Mouse (Mus musculus): Measurements from ENCODE around the gene Rara. TPM values are rescaled to one million over a fixed set of nuclear protein-coding genes. Genes with fewer than 3 reads are reported as not detected.

Rara gene
- polyA plus RNA-seq, 1 experiment from 2014 or later = 13.4 TPM

GRCm38 (mm10) chr11:99023094-99023493, 95.5 kb downstream of the Rara start:
- peak overlapping the region; percentile 88 for H3K4me3 ChIP-seq (ENCODE audit: inconsistent target)
- WGBS (ENCODE audit: missing documents) = 4% methylated on average over 4 of the region's 4 CpGs
- no peaks in the 10 kb centered on the region for H3K36me3 ChIP-seq (ENCODE audit: inconsistent target)
- peak overlapping the region; percentile 80 for H3K27ac ChIP-seq
- H3K79me2 ChIP-seq (ENCODE audit: inconsistent target) = peaks cover 59% of the 10 kb centered on the region

DNA sequence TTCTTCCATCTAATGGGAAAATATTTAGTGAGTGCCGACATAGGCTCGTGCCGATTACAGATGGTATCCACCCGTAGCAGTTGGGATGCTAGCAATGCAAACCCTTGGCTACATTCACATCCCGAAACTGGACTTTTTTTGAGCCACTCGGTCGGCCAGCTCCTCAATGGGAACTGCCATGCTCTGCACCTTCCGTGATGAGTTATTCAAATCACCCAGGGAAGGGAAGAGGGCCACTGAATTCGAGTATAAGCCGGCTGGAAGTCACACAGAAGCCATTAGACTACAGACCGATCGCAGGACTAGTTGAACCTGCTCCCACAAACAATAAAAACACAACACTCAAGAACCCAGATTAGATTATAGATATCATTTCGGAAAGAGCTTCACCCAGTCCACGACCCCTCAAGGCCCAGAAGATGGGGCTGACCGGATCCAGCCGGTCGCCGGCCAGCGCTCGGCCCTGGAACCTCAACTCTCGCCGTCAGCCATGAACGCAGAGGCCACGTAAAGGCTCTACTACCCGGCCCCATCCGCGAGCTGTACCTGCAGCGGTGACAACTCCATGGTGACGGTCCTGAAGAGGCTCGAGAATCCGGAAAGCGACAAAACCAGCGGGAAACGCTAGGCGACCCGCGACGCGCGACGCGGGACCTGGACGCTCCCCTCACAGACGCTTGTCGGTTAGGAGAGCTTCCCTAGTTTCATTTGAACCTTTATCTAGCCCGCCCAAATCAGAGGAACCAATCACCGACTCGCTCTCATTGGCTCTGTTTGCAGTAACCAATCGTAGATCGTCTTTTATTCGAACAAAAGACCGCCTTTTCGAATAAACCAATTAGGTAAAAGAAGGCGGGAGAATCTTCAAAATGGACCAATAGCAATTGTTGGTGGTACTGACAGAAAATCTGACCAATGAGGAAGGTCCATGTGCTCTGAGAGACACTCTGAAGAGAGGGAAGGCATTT, 96.2 kb downstream of the Rara start, which contains the start of gene Top2a:
Top2a (minus strand) TSS at position 690 of the 968 bp plus-strand sequence.
- H3K4me3 ChIP-seq (ENCODE audit: inconsistent target) = peak within 1 kb of the TSS; percentile 88
- H3K27ac ChIP-seq = peak within 1 kb of the TSS; percentile 80
- H3K79me2 ChIP-seq (ENCODE audit: inconsistent target) = peaks cover 52% of the 10 kb centered on the region
- 0% methylated on average over 53 of the region's 54 CpGs for WGBS (ENCODE audit: missing documents)
- H3K36me3 ChIP-seq (ENCODE audit: inconsistent target) = no peaks in the 10 kb centered on the region

Other genes starting within 250 kb of the Rara start
- 53.4 to 97.2 TPM (median 55.5 TPM) in 3 replicates for gene Psmd3, start 245.3 kb upstream of the Rara start, polyA plus RNA-seq (2018)
- gene Csf3, start 226.6 kb upstream of the Rara start, polyA plus RNA-seq (2018) = not detected in 3 replicates
- gene Med24, start 198.4 kb upstream of the Rara start, polyA plus RNA-seq (2018) = 19.2 to 19.9 TPM (median 19.6 TPM) in 3 replicates
- gene Thra, start 187.2 kb upstream of the Rara start, polyA plus RNA-seq (2018) = 8.2 to 12.1 TPM (median 9.8 TPM) in 3 replicates
- 3.0 to 7.6 TPM (median 4.9 TPM) in 3 replicates for gene Nr1d1, start 152.5 kb upstream of the Rara start, polyA plus RNA-seq (2018)
- gene Msl1, start 132.3 kb upstream of the Rara start, polyA plus RNA-seq (2018) = 40.0 to 80.9 TPM (median 44.0 TPM) in 3 replicates
- 21.2 to 29.9 TPM (median 22.1 TPM) in 3 replicates for gene Casc3, start 122.9 kb upstream of the Rara start, polyA plus RNA-seq (2018)
- gene Rapgefl1, start 91.0 kb upstream of the Rara start, polyA plus RNA-seq (2018) = 0.23 to 0.34 TPM (median 0.31 TPM) in 3 replicates
- gene Wipf2, start 64.2 kb upstream of the Rara start, polyA plus RNA-seq (2018) = 11.1 to 18.1 TPM (median 11.5 TPM) in 3 replicates
- 0.70 to 13.4 TPM (median 2.2 TPM) in 3 replicates for gene Cdc6, start 20.0 kb upstream of the Rara start, polyA plus RNA-seq (2018)
- gene Gjd3, start 55.2 kb downstream of the Rara start, polyA plus RNA-seq (2018) = not detected in 3 replicates
- gene Top2a, start 96.4 kb downstream of the Rara start, polyA plus RNA-seq (2018) = 5.8 to 44.5 TPM (median 27.0 TPM) in 3 replicates
- 50.8 to 246 TPM (median 226 TPM) in 3 replicates for gene Igfbp4, start 113.4 kb downstream of the Rara start, polyA plus RNA-seq (2018)
- 0.88 to 2.5 TPM (median 0.97 TPM) in 3 replicates for gene Tns4, start 161.5 kb downstream of the Rara start, polyA plus RNA-seq (2018)
- gene Ccr7, start 227.3 kb downstream of the Rara start, polyA plus RNA-seq (2018) = 0.98 to 2.3 TPM (median 1.1 TPM) in 3 replicates